Mouse (Mus musculus) CD8-positive naive resting alpha-beta T cell, adult 2 months (primary cell): ENCODE results near the gene Myo1c.
"Not testable (repeated sequence)": the region's sequence is repeated elsewhere in the genome, so short reads cannot be mapped to it uniquely, and the experiment has no call there.

Source experiments
- DNase-seq, 2 experiments: peaks; one replicate each; pipeline ENCODE4 v3.0.0; 2022; ENCODE audit warnings: low read depth in 2 of 2, low spot score in 2 of 2

Gene Myo1c

GRCm38 (mm10) chr11:75668621-75669020, 18.3 kb downstream of the Myo1c start:
- no peak for DNase-seq

DNA sequence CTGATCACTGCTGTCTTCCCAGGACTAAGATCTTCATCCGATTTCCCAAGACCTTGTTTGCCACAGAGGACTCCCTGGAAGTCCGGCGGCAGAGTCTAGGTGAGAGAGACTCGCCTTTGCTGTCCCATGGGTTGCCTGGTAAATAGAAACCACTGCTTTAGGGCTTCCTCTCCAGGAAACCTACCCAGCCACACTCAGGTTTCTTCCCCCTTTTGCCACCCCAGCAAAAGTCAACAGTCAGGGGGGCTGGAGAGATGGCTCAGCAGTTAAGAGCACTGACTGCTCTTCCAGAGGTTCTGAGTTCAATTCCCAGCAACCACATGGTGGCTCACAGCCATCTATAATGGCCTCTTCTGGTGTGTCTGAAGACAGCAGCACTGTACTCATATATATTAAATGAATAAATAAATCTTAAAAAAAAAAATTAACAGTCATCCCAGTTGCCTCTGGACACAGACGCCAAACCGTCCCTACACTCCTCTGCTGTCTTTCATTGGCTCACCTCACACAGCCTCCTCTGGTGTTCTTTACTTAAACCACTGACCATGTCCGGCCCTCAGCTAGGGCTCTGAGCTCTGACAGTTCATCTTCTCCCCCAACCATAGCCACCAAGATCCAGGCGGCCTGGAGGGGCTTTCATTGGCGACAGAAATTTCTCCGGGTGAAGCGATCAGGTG, 19.0 kb downstream of the Myo1c start:
- DNase-seq, result no peak

DNA sequence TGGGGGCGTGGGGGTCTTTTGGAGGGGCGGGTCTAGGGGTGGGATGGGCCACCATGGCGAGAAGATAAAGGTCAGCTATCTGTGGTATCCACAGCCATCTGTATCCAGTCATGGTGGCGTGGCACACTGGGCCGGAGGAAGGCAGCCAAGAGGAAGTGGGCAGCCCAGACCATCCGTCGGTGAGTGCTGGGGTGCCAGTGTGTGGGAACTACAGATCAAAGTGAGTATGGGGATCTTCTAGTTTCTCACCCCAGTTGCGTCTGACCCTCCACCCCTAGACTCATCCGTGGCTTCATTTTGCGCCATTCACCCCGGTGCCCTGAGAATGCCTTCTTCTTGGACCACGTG, 19.5 kb downstream of the Myo1c start:
- DNase-seq, result no peak

DNA sequence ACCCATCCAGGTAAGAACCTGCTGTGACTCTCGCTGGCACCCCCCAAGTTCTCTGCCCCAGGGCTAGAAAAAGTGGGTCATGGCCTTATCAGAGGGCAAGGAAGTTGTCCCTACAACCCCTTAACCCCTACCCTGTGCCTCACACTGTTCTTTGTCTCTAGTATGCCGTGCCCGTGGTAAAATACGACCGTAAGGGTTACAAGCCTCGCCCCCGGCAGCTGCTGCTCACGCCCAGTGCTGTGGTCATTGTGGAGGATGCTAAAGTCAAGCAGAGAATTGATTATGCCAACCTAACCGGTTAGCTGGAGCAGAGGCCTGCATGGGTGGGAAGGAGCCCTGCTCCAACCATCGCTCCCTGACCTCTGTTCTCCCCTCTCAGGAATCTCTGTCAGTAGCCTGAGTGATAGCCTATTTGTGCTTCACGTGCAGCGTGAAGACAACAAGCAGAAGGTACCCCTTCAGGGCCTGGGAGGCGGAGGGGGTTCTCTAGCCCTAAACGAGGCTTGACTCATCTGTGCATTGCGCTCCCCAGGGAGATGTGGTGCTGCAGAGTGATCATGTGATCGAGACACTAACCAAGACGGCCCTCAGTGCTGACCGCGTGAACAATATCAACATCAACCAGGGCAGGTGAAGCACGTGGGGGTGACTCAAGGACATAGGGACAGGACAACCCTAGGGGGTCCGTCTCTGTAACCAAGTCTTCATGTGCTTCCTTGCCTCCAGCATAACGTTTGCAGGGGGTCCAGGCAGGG, 21.3 kb downstream of the Myo1c start:
- no peak for DNase-seq

- no peak for DNase-seq
Measured at GRCm38 (mm10) chr11:75673411-75673810, 23.1 kb downstream of the Myo1c start.

- no peak for DNase-seq
Measured at GRCm38 (mm10) chr11:75674875-75675274, 24.6 kb downstream of the Myo1c start.

DNA sequence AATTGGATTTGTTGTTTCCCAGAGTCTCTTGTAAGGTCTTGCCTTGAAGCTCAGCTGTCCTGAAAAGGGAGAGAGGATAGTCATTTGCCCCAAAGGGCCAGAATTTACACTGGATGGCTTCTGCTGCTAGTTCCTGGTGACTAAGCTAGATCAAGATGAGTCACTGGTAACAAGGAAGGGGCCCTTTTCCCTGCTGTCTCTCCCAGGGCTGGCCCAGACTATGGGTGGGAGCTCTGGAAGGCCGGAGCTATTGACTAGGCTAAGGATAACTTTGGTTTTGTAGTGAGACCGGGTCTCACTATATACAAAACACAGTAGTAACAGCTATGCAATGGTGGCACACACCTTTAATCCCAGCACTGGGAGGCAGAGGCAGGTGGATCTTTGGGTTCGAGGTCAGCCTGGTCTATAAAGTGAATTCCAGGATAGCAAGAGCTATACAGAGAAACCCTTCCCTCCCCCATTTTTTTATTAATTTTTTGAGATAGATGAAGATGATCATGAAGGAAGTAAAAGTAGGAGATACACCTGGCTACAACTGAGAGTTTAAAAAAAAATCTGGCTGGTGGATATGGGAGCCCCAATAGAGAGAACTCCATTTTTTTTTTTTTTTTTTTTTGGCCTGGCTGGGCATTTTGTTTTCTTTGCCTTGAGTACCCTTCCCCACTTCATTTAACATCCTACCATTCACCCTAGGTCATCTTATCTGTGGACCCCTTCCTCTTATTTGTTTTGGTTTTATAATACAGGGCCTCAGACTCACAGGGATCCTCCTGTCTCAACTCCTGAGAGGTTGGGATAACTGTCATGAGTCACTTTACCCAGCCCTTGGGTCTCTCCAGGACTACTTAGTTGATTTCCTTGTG, 27.8 kb downstream of the Myo1c start:
- DNase-seq, result no peak

DNA sequence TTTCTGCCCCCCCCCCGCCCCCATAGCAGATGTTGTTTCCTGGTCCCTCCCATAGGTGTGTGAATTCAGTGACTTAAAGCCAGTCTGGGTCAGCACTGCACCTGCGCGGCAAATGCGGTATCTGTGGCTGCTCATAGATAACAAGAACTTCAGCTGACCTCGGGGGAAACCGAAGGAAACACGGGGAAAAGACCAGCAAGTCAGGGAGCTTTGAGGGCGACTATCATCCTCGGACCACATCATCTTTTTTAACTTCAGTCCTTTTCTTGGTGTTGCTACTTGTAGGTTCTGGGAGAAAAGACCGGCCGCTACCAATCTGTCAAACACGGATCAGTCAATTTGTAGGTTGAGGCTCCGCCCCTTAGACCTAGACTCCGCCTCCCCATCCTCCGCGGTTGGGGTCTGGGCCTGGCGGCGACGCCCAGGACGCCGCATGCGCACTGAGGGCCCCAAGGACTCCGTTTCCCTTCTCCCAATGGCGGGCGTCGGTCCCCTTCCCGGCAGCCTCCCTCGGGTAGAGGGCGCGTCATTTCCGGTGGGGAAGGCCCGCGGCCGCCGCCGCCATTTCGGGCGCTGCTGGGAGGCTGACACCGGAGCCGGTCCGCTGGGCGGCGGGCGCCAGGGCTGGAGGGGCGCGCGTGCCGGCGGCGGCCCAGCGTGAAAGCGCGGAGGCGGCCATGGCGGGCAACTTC, 28.6 kb downstream of the Myo1c start, which contains the start of gene Crk:
Crk (plus strand) TSS at position 513 of the 692 bp plus-strand sequence.
- peak; percentile 98 to 99 for DNase-seq

GRCm38 (mm10) chr11:75679439-75680171, 29.3 kb downstream of the Myo1c start:
- DNase-seq, result peak; percentile 30 to 47

DNA sequence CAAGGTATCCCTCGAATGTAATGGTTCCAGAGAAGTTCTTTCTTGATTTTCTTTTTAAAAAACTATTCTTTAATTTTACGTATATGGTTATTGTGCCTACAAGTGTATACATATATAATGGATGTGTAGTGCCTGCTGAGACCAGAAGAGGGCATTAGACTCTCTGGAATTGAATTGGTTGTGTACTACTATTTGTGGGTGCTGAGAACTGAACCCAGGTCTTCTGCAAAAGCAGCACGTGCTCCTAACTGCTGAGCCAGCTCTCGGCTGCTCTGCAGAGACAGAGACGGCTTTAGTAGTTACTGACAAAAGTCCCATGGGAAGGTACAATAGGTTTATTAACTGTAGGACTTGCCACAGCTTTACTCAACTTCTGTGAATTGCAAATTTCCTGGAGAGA, 34.2 kb downstream of the Myo1c start:
- DNase-seq, result no peak

DNA sequence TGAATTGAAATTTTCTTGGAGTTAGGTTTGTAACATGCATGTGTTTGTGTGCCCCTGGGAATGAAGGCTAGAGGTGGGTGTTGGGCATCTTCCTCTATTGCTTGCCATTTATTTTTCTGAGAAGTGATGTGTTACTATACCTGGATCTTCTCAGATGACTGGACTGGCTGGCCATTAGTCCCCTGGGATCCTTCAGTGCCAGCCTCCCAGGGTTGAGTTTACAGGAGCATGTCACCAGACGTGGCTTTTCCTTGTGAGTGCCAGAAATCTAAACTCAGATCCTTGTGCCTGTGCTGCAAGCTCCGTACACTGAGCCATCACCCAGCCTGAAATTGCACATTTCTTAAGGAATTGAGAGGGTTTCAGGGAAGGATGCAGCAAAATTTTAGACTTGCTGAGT, 34.7 kb downstream of the Myo1c start:
- DNase-seq, result no peak

DNA sequence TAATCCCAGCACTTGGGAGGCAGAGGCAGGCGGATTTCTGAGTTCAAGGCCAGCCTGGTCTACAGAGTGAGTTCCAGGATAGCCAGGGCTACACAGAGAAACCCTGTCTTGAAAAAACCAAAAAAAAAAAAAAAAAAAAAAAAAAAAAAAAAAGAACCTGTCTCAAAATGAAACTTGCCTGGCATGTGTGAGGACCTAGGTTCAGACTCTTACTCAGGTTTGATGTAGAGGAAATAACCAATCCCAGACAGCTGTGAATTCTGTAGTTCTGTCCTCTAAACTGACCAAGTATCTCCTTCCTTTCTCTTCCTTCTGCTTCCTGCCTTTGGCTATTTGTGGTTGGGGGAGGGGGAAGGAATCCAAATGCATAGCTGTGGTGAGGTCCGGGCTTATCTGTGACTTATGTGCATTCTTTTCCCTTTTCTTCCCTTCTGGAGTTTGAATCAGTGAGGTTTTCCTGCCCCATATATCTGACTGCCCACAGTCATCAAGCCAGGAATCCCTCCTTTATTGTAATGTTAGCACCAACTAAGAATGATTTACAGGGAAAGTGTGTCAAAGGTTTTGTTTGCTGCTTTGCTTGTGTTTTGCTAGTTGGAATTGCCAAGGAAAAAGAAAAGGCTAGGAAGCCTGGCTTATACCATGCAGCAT, 37.2 kb downstream of the Myo1c start:
- DNase-seq, result no peak

- DNase-seq, result no peak
Measured at GRCm38 (mm10) chr11:75688132-75688531, 37.8 kb downstream of the Myo1c start.

GRCm38 (mm10) chr11:75689977-75690376, 39.7 kb downstream of the Myo1c start:
- no peak for DNase-seq

- DNase-seq, result no peak
Measured at GRCm38 (mm10) chr11:75691047-75691446, 40.7 kb downstream of the Myo1c start.

- DNase-seq, result no peak
Measured at GRCm38 (mm10) chr11:75693570-75693969, 43.3 kb downstream of the Myo1c start.

DNA sequence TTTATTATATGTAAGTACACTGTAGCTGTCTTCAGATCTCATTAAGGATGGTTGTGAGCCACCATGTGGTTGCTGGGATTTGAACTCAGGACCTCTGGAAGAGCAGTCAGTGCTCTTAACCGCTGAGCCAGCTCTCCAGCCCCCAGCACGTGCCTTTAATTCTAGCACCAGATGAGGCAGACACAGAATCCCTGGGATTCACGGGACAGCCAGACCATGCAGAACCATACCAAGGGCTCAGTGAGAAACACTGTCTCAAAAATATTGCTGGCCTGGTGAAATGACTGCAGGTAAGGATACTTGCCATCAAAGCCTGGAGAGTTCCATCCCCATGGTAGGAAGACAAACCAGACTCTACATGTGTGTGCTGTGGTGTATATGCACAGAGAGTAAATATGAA, 47.2 kb downstream of the Myo1c start:
- not testable (repeated sequence) for DNase-seq

- DNase-seq, result no peak
Measured at GRCm38 (mm10) chr11:75700557-75700956, 50.3 kb downstream of the Myo1c start.

GRCm38 (mm10) chr11:75702761-75703160, 52.5 kb downstream of the Myo1c start:
- no peak for DNase-seq

DNA sequence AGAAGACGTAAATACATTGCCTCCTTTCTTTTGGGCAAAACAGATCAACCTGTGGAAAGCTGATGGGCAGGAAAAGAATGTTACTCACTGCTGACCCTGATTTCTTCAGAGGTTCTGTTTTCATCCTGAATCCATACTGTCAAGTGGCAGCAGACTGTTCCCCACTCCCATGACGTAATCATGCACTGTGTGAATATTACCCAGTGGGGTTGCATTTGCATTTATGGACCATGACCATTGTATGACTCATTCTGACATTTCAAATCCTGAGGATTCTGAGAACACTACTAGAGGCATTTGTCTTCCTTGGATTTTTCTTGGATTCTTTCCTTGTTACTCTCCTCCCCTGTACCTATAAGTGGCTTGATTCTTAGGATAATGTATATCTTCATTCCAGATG, 53.4 kb downstream of the Myo1c start:
- DNase-seq, result no peak
